Mouse (Mus musculus) spleen, postnatal 10 days (tissue): ENCODE data around the gene Trrap.

Source experiments
- DNase-seq, 2 experiments: peaks; one replicate each; pipeline ENCODE4 v3.0.0; 2021 to 2022; ENCODE audit warnings: low spot score in 2 of 2

The Trrap gene

DNA sequence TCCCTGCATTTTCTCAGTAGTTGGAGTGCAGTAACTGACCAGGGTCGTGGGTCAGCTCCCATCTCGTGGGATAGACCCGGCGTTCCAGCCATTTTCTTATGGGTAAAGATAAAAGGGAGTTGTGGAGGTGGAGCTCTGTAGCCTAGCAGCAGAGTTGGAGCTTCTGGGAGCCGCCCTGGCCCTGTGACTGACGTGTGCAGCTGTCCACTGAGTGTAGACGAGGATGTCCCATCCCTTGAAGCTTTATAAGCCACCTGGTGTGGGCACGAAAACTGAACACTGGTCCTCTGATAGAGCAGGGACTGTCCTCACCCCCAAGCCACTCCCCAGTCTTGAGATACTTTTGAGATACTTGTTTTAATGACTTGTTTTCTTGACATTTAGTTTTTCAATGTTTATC is 13.1 kb downstream of the Trrap start:
- no peak for DNase-seq

DNA sequence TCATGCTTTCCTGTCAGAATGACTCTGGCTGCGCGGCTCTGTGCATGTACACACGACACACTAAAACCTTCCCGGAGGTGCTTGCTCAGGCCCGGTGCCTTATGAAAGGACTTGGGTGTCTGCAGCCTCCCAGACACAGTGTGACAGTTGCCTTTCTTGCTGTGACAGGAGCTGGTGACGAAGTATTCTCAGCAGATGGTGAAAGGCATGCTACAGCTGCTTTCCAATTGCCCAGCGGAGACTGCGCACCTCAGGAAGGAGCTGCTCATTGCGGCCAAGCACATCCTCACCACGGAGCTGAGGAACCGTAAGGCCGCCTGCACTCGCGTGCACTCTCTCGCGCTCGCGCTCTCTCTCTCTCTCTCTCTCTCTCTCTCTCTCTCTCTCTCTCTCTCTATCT is 18.9 kb downstream of the Trrap start:
- no peak for DNase-seq

DNA sequence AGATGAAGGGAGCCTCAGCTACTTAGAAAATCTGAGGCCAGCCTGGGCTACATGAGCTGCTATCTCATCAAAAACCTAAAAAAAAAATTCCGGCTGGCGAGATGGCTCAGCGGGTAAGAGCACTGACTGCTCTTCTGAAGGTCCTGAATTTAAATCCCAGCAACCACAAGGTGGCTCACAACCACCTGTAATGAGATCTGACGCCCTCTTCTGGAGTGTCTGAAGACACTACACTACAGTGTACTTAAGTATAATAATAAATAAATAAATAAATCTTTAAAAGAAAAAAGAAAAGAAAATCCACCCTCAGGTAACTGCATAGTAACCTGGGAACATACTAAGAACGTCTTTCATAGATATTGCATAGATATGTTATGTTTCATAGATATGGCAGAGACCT is 25.8 kb downstream of the Trrap start:
- DNase-seq: no peak

DNA sequence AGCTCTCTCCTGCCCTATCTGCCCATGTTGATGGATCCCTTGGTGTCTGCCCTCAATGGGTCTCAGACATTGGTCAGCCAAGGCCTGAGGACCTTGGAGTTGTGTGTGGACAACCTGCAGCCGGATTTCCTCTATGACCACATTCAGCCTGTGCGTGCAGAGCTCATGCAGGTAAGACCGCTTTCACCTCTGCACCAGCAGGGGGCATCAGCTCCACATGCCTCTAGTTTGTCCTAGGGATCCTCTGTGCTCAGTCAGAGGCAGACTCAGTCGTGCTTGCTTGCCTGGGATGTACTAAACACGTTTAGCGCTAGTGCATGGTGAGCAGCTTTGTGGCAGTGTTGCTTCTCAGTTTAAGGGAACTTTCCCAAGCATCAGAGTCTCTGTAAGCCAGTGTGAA is 27.2 kb downstream of the Trrap start:
- DNase-seq: peak in 1 of 2 experiments; percentile 28

DNA sequence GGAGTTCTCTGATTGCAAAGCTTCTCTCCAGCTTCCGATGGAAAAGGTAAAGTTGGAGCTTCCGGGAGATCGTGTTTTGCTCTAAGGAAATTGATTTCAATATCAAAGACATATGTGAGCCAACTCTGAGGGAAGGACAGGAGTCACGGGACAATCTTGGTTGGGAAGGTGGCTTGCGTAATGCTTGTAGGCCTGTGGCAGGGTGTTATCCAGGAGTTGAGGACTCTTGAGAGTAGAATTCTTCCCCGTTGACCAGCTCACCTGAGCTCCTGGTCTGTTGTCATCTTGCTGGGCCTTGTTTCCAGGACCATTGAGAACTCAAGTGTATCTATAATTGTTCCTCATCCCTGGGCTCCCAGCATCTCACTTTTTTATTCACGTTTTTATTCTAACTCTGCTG is 29.6 kb downstream of the Trrap start:
- no peak for DNase-seq

DNA sequence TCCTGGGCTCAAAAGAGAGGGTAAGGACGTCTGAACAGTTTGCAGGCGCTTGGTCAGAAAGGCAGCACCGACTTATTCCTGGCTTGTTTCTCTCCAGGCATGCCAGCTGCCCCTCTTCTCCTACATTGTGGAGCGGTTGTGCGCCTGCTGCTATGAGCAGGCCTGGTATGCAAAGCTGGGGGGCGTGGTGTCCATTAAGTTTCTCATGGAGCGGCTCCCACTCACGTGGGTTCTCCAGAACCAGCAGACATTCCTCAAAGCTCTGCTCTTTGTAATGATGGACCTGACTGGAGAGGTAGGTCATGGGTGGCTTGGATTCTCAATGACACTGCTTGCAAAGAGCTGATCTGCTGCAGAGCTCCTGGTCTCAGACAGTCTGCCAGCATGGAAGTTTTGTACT is 35.5 kb downstream of the Trrap start:
- DNase-seq: no peak

DNA sequence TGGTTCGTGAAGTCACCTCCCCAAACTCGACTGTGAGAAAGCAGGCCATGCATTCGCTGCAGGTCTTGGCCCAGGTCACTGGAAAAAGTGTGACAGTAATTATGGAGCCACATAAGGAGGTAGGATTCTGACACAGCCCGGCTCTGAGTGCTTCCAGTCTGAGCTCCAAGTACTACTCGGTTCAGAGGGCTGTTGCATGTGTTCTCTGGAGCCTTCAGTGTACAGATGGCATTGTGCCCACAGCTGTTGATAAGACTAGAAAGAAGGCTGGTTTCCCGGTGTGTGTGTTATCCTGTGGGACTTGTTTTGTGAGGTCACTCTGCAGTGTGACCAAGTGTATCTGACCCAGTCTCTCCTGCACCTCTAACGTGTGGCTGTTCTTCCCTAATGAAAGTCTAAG is 36.6 kb downstream of the Trrap start:
- DNase-seq: no peak

DNA sequence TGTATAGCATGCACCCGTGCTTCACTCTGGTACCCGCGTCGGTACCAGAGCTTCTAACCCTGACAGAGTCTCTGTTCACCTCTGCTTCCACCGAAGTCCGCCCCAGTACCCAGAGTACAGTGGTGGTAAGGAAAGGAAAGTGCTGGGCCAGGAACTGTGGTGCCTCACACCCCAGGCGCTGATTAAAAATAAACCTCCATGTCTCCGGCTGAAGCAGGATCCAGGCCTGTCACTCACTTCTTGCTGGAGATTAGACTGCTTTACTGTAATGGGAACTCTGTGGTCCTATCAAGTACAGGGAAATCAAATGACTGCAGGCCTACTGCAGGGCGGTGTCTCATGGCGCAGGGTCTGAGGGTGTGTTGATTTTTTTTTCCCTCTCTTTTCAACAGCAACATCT is 39.4 kb downstream of the Trrap start:
- DNase-seq: no peak

DNA sequence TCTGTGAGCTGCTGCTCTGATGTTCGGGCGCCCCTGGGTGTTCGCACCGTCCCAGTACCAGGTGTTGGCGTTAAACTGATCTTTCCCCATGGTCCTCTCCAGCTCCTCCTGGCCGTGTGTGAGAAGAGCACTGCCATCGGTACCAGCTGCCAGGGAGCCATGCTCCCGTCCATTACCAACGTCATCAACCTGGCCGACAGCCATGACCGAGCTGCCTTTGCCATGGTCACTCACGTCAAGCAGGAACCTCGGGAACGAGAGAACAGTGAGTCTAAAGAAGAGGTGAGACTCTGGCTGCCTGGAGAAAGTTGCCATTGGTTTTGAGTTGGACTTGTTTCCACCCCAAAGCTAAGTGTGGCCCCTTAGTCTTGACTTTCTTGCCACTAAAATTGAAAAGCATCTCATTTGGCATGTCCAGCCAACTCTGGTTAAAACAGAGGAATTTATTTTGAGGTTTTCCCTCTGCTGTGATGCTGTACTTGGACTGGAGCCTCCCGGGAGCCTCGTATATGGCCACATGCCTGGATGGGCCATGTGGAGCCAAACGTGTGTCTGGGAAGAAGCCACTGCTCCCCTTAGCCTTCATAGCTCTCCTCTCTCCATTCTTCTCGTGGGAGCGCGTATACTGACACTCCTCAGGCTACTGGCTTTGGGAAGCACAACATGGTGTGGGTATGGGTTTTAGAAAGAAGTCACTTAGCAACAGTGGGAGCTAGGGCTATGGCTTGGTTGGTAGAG is 61.0 kb downstream of the Trrap start:
- DNase-seq: no peak

DNA sequence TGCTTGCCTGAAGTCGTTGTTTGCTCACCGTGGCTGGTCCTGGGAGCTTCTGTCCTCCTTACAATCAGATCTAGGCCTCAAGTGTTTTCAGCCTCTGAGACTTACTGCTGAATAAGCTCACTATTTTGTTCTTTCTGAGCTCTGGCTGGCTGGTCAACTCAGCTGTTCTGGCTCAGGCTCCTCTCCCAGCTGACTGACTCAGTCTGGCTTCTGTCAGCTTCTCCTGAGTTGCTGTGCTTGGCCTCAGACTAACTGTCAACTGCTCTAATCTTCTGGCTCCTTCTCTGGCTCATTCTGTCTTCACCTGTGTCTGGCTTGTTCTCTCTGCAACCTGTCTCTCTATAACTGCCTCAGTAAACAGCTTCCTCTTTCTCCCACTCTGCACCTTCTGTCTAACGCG is 62.1 kb downstream of the Trrap start:
- DNase-seq: no peak

DNA sequence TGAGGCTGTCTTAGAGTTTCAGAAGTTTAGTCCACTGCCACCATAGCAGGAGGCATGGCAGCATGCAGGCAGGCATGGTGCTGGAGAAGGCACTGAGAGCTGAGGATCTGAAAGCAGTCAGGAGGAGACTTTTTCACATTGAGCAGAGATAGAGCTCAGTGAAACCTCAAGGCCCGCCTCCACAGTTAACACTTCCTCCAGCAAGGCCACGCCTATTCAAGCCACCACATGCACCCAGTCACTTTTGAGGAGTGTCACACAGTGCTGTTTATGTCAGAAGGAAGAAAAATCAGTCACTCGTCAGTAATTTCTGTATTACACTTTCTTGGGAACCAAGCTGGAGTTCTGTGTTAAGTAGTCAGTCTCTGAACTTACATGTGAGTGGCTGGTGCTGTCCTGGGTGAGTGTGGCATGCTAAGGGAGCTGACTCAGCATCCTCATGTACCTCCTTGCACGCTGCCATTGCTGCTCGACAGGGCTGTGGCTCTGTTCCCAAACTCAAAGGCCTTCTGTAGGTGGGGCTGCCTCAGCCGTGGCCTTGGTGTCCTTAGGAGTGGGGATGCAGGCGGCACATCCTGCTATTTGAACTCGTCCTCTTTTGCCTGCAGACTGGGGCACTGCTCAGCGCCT is 64.4 kb downstream of the Trrap start:
- no peak for DNase-seq

DNA sequence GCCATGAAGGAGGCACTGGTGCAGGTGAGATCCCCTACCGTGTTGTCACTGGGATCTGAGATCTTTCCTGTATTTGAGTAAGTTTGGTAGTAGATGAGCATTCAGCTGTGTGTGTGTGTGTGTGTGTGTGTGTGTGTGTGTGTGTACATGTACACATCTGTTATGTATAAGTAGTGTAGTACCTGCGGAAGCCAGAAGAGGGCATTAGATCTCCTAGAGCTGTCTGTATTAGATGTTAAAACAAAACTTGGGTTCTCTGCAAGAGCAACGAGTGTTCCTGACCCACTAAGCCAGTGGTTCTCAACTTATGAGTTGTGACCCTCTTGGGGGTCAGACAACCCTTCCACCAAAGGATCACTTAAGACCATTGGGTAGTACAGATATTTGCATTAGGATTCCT is 68.6 kb downstream of the Trrap start:
- DNase-seq: no peak

DNA sequence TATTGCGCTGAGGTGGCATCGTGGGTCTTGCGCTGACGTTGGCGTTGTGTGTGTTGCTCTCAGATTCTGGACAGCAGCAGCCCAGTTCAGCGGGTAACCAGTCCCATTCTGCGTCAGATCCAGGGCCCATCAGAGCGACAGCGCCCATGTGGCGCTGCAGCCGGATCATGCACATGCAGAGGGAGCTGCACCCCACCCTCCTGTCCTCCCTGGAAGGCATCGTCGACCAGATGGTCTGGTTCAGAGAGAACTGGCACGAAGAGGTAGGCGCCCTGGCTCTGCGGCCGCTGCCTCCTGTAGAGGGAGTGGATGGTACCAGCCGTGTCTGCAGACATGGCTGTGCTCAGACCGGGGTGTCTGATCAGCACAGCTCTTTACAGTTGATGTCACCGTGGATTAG is 77.8 kb downstream of the Trrap start:
- DNase-seq: no peak

DNA sequence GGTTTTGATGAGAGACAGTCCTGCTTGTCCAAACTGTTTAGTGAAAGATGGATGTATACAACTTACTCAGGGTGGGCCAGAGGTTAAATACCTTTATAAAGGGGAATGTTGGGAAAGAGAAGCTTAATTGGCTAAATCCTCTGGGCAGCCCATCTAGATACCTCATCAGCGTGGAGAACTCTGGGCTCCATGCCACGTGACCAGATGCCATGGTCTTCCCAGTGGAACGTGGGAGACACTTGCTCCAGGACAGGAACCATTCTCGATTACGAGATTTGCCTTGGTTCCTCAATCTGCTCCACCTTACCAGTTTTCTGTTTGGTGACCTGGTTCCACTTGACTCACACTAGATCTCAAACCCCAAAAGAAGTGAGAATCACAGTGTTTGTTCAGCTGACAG is 81.2 kb downstream of the Trrap start:
- no peak for DNase-seq

DNA sequence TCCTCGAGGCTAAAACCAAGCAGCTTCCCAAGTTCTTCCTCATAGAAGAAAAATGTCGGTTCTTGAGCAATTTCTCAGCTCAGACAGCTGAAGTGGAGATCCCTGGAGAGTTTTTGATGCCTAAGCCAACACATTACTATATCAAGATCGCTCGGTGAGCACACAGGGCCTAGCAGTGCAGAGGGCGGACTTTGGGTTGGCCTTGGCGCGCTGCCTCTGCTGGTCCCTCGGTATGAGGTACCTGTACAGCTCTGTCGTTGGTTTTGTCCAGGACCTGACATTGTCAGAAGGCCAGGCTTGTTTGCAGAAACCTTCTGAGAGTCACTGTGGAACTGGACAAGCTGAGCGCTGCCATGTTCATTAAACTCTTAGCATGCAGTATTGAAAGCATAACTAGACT is 82.4 kb downstream of the Trrap start:
- DNase-seq: no peak

DNA sequence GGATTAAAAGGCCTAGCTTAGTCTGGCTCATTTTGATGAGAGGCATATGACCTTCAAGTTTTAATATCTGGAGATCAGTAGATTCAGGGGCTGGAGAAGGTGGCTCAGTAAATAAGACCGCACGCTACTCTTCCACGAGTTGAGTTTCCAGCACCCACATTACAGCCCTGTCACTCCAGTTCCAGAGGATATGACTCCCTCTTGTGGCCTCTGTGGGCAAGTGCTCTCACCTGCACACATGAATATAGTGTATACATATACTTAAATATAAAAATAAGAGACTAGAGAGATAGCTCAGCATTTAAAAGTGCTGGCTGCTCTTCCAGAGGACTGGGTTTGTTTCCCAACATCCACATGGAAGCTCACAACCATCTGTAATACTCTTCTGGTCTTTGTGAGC is 84.3 kb downstream of the Trrap start:
- no peak for DNase-seq

DNA sequence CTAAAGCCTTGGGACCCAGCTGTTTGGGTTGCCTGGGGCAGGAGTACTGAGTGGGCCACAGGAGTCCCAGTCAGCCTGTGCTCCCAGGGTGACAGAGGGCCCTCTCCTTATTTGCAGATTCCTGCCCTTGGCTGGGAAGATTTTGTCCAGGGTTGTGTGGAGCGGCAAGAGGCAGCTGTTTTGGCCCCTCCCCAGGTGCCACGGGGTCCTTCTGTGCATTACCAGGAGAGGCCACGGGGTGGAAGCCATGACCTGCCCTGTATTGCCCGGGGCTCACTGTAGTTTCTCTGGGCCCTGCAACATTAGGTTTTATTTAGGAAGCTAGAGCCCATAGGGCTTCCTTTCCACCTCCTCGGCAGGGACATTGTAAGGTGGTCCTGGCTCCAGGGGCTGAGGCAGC is 86.4 kb downstream of the Trrap start:
- DNase-seq: no peak

DNA sequence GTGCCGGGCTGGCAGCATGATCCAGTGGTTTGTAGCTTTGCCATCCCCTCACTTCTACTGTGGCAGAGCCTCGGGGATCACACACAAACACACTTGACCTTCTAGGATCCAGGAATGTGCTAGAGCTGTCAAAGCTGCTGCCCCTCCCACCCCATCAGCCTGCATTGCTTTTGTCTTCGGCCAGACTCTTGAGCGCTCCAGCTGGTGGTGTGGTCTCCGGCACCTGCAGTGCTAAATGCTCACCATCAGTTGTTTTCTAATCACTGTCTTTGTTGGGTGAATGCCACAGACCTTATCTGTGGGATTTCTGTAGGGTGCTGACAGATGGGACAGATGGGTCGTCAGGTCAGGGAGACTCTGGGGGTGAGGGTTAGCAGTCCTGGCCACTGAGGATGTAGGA is 88.4 kb downstream of the Trrap start:
- DNase-seq: no peak

DNA sequence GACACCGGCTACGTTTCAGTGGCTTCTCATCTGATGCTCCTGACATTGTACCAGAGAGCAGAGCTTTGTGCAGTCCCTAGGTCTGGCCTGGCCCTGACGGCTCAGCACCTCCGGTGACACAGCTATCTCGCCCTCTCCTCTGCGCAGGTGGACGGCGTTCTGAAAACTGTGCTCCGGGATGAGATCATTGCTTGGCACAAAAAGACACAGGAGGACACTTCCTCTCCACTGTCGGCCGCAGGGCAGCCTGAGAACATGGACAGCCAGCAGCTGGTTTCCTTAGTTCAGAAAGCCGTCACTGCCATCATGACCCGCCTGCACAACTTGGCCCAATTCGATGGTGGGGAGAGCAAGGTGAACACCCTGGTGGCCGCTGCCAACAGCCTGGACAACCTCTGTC is 91.0 kb downstream of the Trrap start:
- no peak for DNase-seq

DNA sequence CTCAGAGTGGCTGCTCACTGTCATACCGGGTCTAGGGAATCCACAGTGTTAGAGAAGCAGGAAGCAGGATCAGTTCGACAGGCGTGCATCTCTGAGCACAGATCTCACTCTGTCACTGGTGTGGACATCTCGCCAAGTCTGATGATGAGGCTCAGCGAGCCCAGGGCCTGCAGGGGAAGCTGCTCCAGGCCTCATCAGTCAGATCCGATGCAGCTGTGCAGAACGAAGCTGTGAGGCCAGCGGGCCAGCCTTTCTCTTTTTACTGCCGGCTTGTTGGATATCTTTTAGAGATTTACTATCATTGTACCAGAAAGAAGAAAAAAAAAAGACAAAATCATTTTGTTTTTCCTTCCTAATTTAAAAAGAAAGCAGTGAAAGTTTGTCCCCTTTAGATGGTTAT is 91.8 kb downstream of the Trrap start:
- no peak for DNase-seq

DNA sequence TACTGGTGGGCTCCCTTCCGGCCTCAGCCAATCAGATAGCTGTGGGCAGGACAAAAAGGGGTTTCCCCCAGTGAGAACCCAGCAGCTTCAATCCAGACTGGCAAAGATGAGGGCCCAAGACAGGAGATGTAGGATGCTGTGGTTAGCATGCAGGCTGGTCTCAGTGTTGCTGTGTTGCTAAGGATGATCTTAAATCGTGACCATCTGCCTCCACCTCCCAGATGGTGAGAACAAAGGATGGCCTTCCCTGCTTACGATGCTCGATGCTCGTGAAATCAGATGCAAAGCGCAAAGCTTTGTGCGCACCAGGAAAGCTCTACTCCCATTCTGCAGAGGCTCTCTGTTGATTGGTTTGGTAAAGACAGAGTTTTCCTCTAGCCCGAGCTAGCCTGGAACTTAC is 93.4 kb downstream of the Trrap start:
- no peak for DNase-seq

DNA sequence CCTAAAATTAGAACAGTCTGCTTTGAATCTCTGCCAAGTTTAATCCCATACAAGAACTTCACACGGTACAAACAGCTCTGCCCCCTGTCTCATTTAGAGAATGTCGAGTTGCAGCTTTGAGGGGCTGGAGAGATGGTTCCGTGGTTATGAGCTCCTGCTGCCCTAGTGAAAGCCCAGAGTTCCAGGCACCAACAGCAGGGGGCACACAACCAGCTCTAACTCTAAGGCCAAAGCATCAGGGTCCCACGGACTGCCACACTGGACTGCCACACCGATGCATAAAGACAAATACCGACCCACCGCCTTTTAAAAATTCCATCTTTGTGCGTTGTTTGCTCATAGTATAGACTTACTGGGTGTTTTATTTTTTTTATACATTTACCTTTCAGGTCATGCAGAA is 99.4 kb downstream of the Trrap start:
- no peak for DNase-seq

DNA sequence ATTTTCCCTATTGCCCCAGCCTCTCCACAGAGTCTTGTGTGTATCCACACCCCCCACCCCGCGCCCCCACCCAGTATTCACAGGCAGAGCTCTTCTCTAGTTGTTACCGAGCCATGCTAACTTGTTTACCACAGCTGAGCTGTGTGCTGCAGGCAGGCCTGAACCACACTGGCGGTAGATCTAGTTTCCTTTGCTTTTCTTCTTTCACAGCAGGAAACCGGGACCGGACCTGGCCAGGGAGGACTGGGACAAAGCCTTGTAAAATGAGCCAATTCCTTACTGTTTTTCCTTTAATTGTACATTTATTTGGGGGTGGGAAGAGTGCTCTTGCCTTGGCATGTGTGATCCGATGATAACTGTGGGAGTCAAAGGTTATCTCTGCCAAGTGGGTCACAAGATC is 101.9 kb downstream of the Trrap start:
- no peak for DNase-seq

DNA sequence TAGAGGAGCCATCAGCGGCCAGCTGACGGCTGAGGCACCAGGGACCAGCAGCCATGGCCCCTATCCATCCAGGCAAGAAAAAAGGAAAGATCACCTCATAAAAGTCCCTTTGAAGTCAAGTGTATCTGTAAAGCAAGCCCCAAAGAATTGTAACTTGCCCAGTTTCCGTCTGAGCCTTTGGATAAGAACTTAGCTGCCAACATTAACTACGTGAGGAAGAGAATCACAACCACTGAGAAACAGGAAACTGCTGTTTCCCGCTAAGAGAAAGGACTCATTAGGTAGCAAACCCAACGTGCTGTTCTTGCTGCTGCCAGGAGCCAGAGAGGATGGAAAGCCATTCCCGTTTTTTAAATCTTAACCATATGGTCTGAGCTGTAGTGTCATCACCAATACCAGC is 103.2 kb downstream of the Trrap start:
- no peak for DNase-seq
